Mouse (Mus musculus) embryonic facial prominence, embryonic 14.5 days (tissue): ENCODE measurements around the gene Fam219a. TPM values are rescaled to one million over a fixed set of nuclear protein-coding genes. Genes with fewer than 3 reads are reported as not detected.
A peak's percentile ranks its signal among the peaks of the same experiment; 100 is the strongest.

Source experiments
- ATAC-seq: fragments of 200-750 bp; cut with Nextera tagmentation; 2 replicates; pipeline ENCODE4 v1.8.0; 2017; ENCODE audit warnings: low read depth, moderate number of reproducible peaks, moderate TSS enrichment
- DNase-seq: peaks from one replicate; pipeline ENCODE4 v3.0.0-alpha.2; 2015; ENCODE audit warnings: low spot score
- H3K27ac ChIP-seq: fragments of 300-500 bp; sonication (generic); replicated peaks from 2 replicates; pipeline ENCODE4 v1.5.1; 2014; ENCODE audit warnings: low read depth, mild to moderate bottlenecking, low read length, moderate library complexity
- H3K27me3 ChIP-seq: fragments of 300-500 bp; sonication (generic); replicated peaks from 2 replicates; pipeline ENCODE4 v1.6.1; 2014; ENCODE audit warnings: low read length; ENCODE audit not compliant: control insufficient read depth, insufficient read depth
- H3K36me3 ChIP-seq: fragments of 300-500 bp; sonication (generic); 2 replicates; pipeline ENCODE4 v1.6.1; 2014; ENCODE audit warnings: low read length, mixed read lengths; ENCODE audit not compliant: control insufficient read depth, insufficient read depth
- H3K4me1 ChIP-seq: fragments of 300-500 bp; sonication (generic); 2 replicates; pipeline ENCODE4 v1.6.1; 2014; ENCODE audit warnings: antibody characterized with exemption, low read length; ENCODE audit not compliant: control insufficient read depth, insufficient read depth
- H3K4me2 ChIP-seq: fragments of 300-500 bp; sonication (generic); 2 replicates; pipeline ENCODE4 v1.6.1; 2014; ENCODE audit warnings: low read depth, mild to moderate bottlenecking, low read length, moderate library complexity, mixed read lengths
- H3K4me3 ChIP-seq: fragments of 300-500 bp; sonication (generic); 2 replicates; pipeline ENCODE4 v1.5.1; 2014; ENCODE audit warnings: low read depth, mild to moderate bottlenecking, low read length
- H3K9ac ChIP-seq: fragments of 300-500 bp; sonication (generic); 2 replicates; pipeline ENCODE4 v1.6.1; 2014; ENCODE audit warnings: low read depth, mild to moderate bottlenecking, low read length, moderate library complexity, mixed read lengths
- H3K9me3 ChIP-seq: fragments of 300-500 bp; sonication (generic); 2 replicates; pipeline ENCODE4 v1.6.1; 2016; ENCODE audit warnings: low read length; ENCODE audit not compliant: control insufficient read depth
- WGBS: fragments of 180-500 bp; shearing (Covaris S2); extraction: QIAGEN DNeasy Blood & Tissue Kit; methylation state at CpG from one replicate; pipeline ENCODE4 v1.1.7; 2014; 5-methylcytosine and 5-hydroxymethylcytosine counted together
- polyA plus RNA-seq: library from polyadenylated mRNA; unstranded; fragments of >200 nt; fragmentation: Nextera tagmentation; extraction: Ambion mirVana; gene quantifications from 2 replicates; pipeline ENCODE4 v1.2.1, GENCODE M21; 2014

Fam219a gene
- polyA plus RNA-seq, 1 experiment from 2014 or later, result 4.0 TPM

DNA sequence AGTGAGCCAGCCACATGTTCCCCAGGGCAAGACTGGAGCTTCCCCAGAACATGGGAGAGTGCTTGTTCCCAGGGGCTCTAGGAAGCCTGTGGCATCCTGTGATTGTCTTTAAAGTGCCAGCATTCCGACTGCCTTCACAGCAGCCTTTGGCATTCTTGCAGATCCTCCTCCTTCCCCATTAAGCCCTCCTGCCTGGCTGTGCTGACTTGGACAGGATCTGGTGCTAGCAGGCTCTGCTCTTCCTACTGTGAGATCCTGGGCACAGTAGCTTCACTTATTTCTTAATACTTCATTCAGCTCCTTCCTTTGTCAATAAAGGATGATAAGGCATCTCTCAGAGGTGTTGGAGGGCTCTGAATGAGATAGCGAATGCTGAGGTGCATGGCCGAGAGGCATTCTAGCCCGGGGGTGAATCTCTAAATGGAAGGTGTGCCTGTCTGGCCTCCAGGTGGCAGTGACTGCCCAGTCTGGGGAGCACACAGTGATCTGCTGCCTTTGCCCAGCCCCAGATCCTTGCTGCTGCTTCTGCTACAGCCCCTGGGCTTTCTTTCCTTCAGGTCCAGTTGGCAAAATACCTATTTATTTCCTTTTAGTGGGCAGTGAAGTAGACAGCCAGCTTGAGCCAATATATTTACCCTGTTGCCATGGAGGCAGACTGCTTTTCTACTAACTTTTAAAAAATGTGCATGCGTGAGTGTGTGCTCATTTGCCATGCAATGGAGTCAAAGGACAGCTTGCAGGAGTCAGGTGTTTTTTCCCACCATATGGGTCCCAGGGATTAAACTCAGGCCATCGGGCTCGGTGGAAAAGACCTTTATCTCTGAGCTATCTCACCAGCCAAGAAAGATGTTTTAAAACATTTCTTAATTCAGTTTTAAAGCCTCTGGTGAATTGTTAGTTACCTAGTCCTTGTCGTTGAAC is 35.4 kb upstream of the Fam219a start:
- Histone ChIP-seq H3K9ac (no peak overlapping the region), H3K27ac (no peak overlapping the region), H3K9me3 (no peaks in the 10 kb centered on the region), H3K4me3 (no peak overlapping the region), H3K27me3 (peaks cover 3% of the 10 kb centered on the region; the same call in 1 of the 2 replicates), H3K36me3 (no peaks in the 10 kb centered on the region), H3K4me2 (no peak overlapping the region), H3K4me1 (no peaks in the 10 kb centered on the region)
- ATAC-seq (no peak), DNase-seq (no peak)
- 42% methylated on average over 8 of the region's 8 CpGs for WGBS

DNA sequence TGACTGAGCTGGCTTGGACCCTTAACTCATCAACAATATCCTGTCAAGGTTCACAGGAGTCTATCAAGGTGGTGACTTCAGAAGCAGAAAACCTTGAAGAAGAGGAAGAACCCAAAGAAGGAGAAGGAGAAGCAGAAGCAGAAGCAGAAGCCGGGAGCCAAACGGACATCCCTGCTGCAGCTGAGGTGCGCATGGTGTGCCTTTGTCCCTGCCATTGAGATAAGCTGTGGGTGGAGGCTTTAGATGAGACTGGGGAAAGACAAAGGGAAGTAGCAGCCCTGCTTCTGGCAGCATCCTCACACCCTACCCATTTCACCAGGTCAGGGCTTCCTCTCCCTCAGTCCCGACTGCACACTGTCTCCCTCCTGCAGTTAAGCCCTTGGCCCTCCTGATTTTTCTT is 33.5 kb upstream of the Fam219a start:
- ATAC-seq (no peak), DNase-seq (no peak)
- Histone ChIP-seq H3K36me3 (no peaks in the 10 kb centered on the region), H3K4me1 (no peaks in the 10 kb centered on the region), H3K9ac (no peak overlapping the region), H3K4me2 (no peak overlapping the region), H3K4me3 (no peak overlapping the region), H3K27ac (no peak overlapping the region), H3K9me3 (no peaks in the 10 kb centered on the region), H3K27me3 (peaks cover 6% of the 10 kb centered on the region; the same call in 1 of the 2 replicates)
- 48% methylated on average over 4 of the region's 4 CpGs for WGBS

GRCm38 (mm10) chr4:41583353-41583752 is 14.0 kb upstream of the Fam219a start:
- no peak overlapping the region for H3K27ac ChIP-seq
- H3K9ac ChIP-seq, result no peak overlapping the region
- no peak overlapping the region for H3K4me3 ChIP-seq
- no peaks in the 10 kb centered on the region for H3K36me3 ChIP-seq
- ATAC-seq (no peak), DNase-seq (no peak)
- 80% methylated on average over 7 of the region's 7 CpGs for WGBS
- no peaks in the 10 kb centered on the region for H3K9me3 ChIP-seq
- H3K4me2 ChIP-seq, result no peak overlapping the region
- H3K4me1 ChIP-seq, result no peaks in the 10 kb centered on the region
- H3K27me3 ChIP-seq, result no peaks in the 10 kb centered on the region

DNA sequence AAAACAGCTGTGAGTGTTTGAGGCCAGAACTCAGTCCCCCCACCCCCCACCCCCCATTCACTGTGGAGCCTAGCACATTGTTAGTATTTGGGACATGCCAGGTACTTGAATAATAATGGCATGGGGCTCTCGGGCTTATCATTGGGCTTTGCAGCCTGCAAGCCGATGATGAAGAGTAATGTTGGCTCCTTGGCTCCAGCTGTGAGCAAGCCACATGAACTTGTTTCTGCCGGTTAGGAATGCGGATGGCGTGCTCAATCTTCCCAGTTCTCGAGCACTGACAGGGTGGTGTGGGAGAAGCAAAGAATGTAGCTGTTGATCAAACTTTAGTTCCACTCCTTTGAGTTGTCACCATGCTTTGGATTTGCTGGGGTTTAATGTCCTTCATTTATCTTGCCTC is 6.6 kb upstream of the Fam219a start:
- ATAC-seq, result no peak
- no peak overlapping the region for H3K4me3 ChIP-seq
- H3K9ac ChIP-seq, result no peak overlapping the region
- no peak overlapping the region for H3K4me2 ChIP-seq
- 23% methylated on average over 6 of the region's 6 CpGs for WGBS
- no peaks in the 10 kb centered on the region for H3K36me3 ChIP-seq
- peak; percentile 48 for DNase-seq
- H3K9me3 ChIP-seq, result no peaks in the 10 kb centered on the region
- H3K4me1 ChIP-seq, result 0 out of 2 replicates have a peak, but pooled peaks cover 13% of the 10 kb centered on the region
- H3K27me3 ChIP-seq, result 0 out of 2 replicates have a peak, but pooled peaks cover 9% of the 10 kb centered on the region
- no peak overlapping the region for H3K27ac ChIP-seq

GRCm38 (mm10) chr4:41573492-41573891 is 4.2 kb upstream of the Fam219a start:
- Histone ChIP-seq H3K27me3 (0 out of 2 replicates have a peak, but pooled peaks cover 9% of the 10 kb centered on the region), H3K9me3 (no peaks in the 10 kb centered on the region)
- 57% methylated on average over 4 of the region's 4 CpGs for WGBS

DNA sequence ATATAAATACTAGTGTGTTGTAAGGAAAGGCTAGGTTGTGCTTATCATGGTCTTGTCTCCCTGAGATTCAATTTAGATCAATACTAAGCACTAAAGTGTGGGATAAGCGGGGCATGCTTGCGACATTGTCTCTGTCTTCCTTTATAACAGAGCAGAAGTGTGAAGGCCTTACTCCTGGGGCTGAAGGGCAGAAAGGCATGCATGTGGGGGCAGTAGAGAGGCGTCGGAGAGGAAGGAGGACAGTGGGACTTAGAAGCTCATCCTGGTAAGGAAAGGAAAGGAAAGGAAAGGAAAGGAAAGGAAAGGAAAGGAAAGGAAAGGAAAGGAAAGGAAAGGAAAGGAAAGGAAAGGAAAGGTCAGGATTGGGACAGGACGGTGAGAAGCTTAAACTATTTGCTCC is 2.2 kb upstream of the Fam219a start:
- Histone ChIP-seq H3K9me3 (no peaks in the 10 kb centered on the region), H3K9ac (no peak overlapping the region), H3K27me3 (peaks cover 15% of the 10 kb centered on the region; the same call in 1 of the 2 replicates), H3K4me2 (no peak overlapping the region), H3K4me1 (peaks cover 22% of the 10 kb centered on the region), H3K27ac (no peak overlapping the region), H3K36me3 (no peaks in the 10 kb centered on the region), H3K4me3 (no peak overlapping the region)
- DNase-seq (no peak), ATAC-seq (no peak)
- WGBS, result 29% methylated on average over 5 of the region's 5 CpGs

More at GRCm38 (mm10) chr4:41573492-41573891, 4.2 kb upstream of the Fam219a start:
- H3K27ac ChIP-seq, result no peak overlapping the region
- no peak overlapping the region for H3K4me3 ChIP-seq
- peaks cover 17% of the 10 kb centered on the region for H3K4me1 ChIP-seq
- DNase-seq (no peak), ATAC-seq (no peak)
- H3K9ac ChIP-seq, result no peak overlapping the region
- no peaks in the 10 kb centered on the region for H3K36me3 ChIP-seq
- no peak overlapping the region for H3K4me2 ChIP-seq

DNA sequence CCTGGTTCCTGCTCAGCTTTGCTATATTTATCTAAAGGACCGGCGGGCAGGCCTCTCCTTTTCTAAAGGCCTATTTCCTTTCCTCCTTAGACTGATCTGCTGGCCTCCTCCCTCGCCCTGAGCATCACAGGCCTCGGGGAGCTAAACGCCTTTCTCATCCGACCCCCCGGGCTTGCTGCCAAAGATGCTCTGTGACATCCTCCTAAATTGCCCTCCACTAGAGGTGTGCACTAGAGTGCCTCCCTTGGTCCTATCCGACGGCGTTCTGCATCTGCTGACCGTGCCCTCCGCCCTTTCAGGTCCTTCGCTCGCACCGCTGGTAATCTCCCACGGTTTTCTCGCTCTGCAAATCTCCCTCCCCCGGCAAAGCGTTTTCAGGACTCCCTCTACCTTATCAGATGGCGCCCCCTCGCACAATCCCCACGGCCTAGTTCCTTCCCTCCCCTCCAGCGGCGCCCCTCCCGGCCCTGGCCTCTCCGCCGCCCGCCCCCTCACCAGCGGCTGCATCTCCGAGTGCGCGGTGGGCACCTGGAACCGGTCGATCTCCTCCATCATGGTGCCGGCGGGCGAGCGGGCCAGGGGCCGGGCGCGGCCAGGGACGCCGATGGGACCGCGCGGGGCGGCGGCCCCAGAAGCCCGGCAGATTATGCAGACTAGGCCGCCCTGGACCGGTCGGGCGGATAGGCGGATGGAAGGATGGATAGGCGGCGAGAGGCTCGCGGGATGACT is 492 bp downstream of the Fam219a start:
- H3K9ac ChIP-seq, result peak overlapping the region; percentile 72
- H3K36me3 ChIP-seq, result no peaks in the 10 kb centered on the region
- H3K4me2 ChIP-seq, result peak overlapping the region; percentile 88
- H3K4me1 ChIP-seq, result peaks cover 9% of the 10 kb centered on the region
- no peaks in the 10 kb centered on the region for H3K9me3 ChIP-seq
- H3K27ac ChIP-seq, result peak overlapping the region; percentile 67; the same call in 1 of the 2 replicates
- WGBS, result under 1% methylated on average over 31 of the region's 58 CpGs
- DNase-seq (peak; percentile 33), ATAC-seq (peak; percentile 0; the same call in 1 of the 2 replicates)
- peaks cover 15% of the 10 kb centered on the region; the same call in 1 of the 2 replicates for H3K27me3 ChIP-seq
- peak overlapping the region; percentile 77 for H3K4me3 ChIP-seq

- Histone ChIP-seq H3K4me1 (peaks cover 9% of the 10 kb centered on the region), H3K36me3 (no peaks in the 10 kb centered on the region), H3K4me3 (peak overlapping the region; percentile 77), H3K9me3 (no peaks in the 10 kb centered on the region), H3K27me3 (peaks cover 15% of the 10 kb centered on the region; the same call in 1 of the 2 replicates), H3K9ac (peak overlapping the region; percentile 72), H3K4me2 (peak overlapping the region; percentile 88), H3K27ac (no peak overlapping the region; the same call in 1 of the 2 replicates)
- 11% methylated on average over 19 of the region's 19 CpGs for WGBS
- ATAC-seq (no peak), DNase-seq (no peak)
Measured at GRCm38 (mm10) chr4:41568239-41568638, 1.1 kb downstream of the Fam219a start.
